Mouse (Mus musculus): ENCODE measurements around the gene Rnase13.

Rnase13 gene

DNA sequence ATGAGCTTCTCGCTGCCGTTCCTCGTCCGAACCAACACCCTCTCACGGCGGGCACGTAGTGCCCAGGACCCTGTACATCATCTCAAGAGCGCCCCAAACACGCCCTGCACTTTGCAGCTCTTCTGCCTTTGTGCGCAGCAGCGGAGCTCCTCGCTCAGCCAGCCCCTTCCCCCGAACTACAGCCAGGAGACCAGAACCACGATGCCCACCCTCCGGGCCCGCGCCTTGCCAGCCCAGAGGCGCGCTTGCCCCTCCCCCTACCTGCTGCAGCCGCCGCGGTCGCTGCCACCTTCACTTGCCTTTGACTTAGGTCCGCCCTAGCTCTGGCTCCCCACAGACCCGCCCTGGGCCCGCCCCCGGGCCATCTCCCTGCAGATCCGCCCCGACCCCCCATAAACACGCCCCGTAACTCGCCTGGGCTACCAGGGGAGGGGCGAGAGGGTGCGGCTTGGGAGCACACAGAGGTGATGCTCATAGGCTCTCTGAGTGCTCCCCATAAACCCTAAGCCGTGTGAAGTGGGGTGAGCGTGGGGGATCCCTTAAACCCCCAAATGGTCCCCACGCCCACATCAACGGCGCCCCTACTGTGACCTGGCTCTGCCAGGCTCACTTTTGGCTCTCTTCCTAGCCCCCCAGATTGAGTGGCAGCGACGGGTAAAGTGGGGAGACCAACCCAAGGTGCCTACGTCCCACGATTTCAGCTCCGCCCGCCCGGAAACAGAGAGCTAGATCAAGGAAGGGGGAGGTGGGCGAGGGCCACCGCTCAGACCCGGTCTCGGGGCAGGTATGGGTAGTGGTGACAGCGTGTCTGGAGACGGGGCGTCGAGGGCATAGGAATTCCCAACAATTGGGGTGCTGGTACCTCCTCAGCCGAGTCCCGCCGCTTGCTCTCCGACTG lies 9.3 kb downstream of the Rnase13 start:
- peak; percentile 78 to 82 for DNase-seq

DNA sequence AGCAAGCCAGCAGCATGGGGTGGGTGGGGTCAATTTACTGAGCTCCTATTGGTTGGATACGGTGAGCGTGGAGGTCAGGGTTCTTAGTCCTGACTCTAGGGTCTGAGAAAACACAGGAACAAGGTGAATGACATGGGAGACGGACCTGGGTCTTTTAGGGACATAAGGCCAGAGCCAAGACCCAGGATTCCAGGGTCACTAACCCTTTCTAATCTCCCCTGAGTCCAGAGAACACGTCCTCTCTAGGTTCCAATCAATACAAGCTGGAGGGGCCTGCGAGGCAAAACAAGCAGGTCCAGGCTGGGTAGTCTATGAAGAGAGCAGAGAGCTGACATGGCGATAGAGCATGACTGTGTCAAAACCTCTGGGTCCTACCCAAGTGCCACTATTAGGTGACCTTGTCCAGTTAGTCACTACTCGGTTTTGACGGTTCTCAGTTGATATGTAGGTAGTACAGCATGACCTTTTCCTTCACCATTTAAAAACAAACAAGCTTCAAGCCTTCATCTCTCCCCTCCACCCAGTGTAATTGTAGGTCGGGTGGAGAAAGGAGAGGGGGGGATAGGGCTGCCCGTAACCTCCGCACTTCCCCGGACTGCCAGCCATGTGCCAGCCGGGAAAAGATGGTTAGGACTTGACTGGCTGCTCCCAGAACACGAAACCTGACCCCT lies 10.0 kb downstream of the Rnase13 start:
- DNase-seq = no peak

DNA sequence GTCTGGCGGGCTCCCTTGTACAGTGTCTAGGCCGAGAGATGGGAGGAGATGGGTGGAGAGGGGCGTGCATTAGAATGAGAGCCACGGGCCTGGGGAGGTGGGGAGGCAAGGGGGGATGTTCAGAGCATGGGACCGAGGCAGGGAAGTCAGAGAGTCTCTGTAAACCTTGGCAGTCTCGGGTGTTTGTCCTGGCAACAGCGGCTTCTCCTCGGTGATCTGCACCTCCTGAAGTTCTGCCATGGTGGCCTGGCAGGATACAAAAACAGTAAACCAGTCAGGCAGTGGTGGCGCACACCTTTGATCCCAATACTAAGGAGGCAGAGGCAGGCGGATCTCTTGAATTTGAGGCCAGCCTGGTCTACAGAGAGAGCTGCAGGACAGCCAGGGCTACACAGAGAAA lies 11.3 kb downstream of the Rnase13 start:
- DNase-seq = no peak

DNA sequence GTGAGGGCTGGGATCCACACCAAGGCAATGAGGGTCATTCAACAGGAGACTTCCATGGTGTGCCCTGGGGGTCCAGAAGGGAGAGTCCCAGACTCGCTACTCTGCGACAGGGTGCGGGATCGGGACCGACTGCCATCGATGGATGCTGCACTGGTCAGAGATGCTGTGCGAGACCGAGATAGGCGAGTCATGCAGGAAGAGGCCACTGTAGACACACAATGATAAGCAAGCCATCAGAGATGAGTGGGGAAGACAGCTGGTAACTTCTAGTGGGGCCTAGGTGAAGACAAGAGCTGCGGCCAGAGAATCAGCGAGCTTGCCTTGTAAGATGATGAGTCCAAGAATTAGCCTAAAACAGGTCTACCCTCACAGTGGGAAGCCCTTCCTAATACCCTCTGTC lies 16.5 kb downstream of the Rnase13 start:
- DNase-seq = no peak

DNA sequence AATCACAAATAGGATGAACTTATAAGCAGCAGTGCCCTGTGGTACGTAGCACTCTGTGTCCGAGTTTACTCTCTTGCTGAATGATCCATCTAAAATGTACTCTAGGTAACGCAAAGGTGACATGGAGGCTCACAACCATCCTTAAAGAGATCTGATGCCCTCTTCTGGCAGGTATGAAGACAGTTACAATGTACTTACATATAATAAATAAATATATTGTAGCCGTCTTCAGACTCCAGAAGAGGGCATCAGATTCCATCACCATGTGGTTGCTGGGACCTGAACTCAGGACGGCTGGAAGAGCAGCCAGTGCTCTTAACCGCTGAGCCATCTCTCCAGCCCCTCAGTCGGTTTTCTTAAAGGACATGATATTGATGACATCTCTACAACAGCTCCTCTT lies 17.9 kb downstream of the Rnase13 start:
- peak in 1 of 2 experiments; percentile 25 for DNase-seq

DNA sequence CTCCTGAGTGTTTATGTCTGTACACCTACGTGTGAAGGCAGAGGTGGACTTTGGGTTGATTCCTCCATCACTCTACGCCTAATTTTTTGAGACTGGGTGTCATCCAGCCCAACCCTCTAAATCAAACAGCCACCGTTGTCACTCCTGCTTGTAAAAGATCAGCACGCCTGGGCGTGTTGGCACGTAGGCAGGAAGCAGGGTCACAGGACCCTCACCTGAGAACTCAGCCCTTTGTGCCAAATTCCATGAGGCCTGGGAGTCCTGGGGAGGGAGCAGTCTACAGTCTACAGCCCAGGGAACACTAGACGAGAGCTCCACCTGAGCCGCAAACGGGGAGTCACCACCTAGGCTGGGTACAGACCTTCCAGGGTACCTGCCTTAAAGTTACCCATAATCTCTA lies 18.8 kb downstream of the Rnase13 start:
- no peak for DNase-seq

DNA sequence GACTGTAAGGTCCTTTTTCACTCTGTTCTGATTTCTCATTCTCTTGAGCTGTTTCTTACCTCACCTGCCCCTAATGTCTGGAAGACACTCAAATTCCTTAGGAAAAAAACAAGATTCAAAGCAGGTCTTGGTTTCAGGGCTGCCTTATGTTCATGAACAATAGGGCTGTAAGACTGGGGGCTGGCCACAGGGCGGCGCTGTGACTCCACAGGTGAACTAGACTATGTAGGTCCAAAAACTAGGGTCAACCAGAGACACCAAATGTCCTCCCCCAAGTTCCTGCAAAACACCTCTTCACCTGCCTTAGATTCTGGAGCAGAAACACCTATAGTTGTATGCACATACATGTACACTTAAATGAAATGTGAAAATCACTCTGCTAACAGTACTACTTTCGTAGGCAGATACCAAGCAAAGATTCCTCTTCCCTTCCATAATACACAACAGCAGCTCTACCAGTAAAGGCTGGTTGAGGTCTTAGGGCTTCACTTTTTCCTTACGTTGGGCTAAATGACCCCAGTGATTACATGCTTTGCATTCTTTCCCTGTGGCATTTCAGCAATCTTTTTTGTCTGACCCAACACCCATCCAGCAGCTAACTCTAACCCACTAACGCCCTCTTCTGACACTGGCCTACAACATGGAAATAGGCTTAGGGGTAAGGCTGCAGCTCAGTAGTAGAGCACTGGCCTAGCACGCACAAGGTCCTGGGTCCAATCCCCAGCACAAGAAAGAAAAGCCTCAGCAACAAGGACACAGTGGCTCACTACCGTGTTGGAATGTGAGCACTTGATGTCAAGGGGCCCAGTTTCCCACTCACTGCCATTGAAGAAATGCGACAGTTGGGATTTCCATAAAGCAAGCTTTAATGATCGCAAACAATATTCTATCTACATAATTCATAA lies 19.5 kb downstream of the Rnase13 start:
- peak; percentile 93 to 95 for DNase-seq

DNA sequence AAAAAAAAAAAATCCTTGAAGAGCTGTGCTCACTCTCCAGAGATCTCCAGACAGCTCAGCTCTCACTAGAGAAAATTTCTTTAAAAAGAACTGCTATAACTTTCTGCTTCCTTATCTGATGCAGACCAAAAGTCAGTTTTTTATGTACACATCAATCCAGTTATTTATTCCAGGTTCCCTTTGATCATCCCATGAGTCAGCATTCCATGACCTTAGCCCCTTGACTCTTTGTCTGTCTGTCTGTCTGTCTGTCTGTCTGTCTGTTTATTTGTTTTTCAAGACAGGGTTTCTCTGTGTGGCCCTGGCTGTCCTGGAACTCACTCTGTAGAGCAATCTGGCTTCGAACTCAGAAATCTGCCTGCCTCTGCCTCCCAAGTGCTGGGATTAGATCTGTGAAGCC lies 23.2 kb downstream of the Rnase13 start:
- no peak for DNase-seq

DNA sequence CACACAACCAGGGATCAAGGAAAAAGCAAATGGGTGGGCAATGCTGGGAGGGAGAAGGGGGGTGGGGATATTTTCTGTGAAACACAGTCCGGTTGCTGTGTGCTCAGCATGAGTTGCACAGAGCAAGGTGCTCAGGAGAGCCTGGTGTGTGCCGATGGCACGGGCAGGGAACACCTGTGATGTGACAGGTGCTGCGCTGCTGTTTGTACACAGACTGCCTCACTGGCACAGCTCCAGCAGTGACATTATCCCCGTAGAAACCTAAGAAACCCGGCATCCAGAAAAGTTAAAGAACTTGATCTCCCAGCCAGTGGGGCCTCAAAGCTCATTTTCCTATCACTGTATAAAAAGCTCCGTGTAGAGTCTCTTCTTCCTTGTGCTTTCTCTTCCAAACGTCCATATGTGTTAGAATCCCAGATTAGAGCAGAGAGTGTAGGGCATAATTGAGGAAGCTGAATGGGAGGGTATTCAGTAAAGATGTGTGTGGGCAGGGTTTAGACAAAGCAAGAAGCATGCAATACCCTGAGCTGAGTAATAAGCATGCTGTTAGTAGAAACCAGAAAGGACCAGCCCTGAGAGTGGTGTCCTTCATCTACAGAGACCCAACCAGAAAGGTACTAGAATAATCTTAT lies 25.9 kb downstream of the Rnase13 start:
- DNase-seq = no peak

DNA sequence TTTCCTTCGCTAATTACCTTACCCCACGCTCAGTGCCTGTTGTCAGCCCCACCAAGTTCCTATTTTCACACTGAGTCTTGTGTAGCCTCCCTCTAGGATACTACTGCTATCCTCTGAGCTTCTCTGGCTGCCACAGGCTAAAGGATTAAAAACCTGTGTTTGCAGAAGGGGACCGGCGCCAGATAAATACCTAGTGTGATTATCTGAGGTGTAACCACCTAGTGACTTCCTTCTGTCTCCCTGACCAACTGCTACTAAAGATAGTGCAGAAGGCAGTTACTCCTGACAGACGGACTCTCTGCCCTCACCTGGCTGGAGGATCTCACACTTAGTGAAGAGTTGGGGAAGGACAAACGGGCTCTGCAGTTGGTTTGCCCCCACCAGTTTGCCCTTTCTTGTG lies 26.6 kb downstream of the Rnase13 start:
- peak; percentile 42 to 43 for DNase-seq

DNA sequence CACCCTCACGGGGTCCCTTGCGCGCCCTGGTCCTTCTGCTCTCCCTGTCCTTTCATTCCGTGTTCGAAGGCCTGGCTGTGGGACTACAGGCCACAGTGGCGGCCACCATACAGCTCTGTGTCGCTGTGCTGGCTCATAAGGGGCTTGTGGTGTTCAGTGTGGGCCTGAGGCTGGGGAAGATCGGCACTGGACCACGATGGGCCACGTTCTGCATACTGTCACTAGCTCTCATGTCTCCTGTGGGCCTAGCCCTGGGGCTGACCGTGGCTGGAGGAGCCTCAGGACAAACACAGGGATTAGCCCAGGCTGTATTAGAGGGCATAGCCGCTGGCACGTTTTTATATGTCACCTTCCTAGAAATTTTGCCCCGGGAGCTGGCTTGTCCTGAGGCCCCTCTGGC lies 27.5 kb downstream of the Rnase13 start:
- no peak for DNase-seq

DNA sequence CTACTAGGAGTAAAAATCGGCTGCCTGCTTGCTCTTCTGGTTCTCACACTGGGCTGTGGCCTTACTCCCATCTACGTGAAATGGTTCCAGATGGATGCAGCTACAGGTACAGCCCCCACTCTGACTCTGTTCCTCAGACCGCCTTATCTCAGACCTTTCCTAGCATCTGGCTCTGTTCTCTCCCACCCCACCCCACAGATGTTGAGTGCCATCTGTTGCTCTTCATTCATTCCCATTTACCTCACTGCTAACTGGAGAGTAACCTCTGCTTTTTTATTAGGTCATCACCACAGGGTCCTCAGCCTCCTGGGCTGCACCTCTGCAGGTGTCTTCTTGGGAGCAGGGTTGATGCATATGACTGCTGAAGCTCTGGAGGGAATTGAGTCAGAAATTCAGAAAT lies 28.8 kb downstream of the Rnase13 start:
- DNase-seq = no peak

DNA sequence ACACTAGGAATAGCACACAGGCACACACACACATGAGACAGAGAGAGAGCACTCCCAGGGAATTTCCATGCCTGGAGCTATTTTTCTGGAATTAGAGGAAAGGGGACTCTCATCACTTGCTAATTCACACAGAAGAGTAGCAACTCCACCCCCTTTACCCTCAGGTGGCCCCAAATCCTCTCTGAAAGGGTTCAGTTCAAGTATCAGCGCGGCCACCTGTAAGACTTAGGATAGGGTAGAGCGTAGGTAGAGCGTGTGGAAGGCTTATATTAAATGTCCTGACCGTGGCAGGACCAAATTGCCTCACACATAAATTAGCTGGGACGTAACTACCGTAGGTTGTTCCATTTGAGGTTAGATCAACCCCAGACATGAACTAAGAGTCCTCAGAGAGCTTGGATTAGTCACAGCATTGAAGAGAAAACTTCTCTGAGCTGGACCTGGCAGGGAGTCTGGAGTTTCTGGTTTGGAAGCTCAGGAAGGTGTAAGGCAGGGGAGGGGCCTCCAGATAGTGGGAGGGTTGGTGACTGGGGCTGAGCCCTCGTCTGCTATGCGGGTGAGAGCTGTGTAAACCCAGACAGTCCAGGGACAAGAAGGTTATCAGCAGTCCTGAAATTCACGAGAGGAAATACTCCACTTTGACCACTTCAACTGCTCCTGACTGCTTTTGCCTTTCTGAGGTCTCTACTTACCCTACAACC lies 29.3 kb downstream of the Rnase13 start:
- DNase-seq = no peak

DNA sequence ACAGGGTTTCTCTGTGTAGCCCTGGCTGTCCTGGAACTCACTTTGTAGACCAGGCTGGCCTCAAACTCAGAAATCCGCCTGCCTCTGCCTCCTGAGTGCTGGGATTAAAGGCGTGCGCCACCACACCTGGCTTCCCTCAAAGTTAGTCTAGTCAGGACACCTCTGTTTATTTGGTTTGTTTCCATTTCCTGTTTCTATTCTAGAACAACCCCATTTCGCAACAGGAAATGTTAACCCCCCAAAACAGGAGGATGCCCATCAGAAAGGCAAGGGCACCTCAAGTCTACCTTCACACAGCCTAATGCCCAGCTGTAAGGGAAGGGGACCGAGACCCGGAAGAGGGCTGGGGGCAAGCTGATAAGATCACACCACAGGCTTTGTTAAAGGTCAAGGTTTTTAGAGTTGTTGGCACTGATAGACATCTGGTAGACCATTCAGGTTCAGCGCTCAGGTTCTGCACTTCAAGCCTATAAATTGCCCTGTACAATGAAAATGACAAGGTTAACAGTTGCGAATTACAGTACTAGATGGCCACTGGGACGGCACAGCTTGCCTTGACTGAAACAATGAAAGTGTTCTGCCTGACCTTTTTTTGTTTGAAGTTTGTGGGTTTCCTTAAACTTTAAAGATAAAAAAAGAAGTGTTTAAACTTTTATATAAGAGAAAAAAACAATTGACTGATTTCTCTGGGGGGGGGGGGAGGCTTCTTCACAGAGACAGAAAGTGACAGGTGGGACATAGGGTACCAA lies 30.2 kb downstream of the Rnase13 start, which contains the start of gene Slc39a2:
Gene Slc39a2 (plus strand): TSS at position 699 of the 749 bp plus-strand sequence.
- DNase-seq = no peak

DNA sequence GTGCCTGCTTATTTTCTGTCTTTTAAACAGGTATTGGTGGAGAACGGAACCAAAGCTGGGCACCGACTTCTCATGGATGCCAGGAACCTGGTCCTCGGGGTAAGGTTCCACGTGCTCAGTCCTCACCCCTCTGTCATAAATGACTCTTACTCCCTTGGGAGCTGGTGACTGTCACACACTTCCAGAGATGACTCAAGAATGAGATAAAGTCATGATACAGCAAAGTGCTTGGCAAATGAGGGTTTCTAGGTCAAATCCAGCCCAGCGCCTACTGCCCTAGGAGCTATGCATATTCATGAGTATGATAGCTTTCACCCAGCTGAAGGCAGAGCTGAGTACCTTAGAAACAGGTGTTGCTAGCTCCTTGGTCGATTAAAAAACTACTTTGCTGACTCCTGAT lies 32.7 kb downstream of the Rnase13 start:
- no peak for DNase-seq

DNA sequence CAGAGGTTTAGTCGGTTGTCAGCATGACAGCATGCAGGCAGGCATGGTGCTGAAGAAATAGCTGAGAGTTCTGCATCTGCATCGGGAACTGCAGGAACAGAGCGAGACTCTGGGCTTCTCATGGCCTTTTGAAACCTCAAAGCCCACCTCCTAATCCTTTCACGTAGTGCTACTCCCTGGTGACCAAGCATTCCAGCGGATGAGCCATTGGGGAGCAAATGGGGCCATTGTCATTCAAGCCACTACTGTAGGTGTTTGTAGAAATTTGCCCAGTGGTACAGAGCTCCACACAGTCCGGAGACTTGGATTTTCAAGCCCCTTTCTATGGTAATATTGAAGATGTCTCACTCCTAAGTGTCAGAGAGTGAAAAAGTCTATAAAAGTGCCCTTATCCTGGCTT lies 36.5 kb downstream of the Rnase13 start:
- DNase-seq = no peak

DNA sequence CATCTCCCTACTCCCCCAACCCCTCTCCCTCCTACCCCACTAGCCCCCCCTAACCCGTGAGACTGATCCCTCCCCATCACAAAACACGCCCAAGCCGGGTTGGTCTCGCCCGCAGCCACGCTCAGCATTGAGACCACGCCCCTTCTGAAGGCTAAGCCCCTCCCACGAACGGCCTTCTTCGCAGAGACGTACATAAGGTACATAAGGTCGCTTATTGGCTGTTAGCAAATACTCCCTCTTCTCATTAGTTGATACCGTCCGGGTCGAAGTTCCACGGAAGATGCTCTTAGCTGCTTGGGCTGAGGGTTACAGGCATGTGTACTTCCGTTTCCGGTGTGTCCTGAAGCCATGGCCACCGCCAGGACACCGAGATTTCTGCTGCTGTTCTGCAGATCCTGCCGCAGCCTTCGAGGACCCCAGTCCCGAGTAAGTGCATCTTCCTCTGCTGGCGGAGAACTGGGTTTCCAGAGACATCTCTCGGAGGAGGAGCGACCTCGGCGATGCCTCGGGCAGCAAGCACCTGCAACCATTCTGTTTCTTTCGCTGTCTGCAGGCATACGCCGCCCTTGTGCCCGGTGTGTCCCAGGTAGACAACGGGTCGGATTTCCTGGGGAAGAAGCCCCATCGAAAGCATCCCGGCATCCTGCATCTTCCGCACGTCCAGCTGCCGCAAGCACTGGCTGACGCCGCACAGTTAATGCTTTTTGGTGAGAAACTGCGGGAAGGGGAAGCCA lies 37.8 kb downstream of the Rnase13 start, which contains the start of gene Mettl17:
Gene Mettl17 (plus strand): TSS at position 245 of the 734 bp plus-strand sequence.
- peak; percentile 98 for DNase-seq

DNA sequence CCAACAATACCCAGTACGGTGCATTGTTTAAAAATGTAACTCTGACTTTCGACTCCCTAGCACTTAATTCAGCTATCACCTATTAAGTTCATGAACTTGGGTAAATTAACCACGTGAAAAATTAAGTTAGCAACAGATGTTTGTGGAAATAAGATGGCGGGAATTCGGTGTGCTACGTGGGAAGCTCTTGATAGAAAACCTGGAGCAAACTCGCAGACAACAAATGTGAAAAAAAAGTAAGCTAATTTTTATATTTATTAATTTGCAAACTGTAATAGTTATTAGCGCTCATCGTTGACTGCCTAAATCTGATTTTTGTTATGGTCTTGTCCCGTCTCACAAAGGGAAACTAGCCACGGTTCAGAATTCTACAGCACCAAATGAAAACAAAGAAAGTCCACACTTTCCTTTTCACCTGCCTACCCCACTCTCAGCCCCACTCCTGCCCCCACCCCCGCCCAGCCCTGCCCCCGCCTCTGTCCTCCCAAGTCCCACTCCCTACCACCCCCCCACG lies 38.5 kb downstream of the Rnase13 start:
- no peak for DNase-seq

DNA sequence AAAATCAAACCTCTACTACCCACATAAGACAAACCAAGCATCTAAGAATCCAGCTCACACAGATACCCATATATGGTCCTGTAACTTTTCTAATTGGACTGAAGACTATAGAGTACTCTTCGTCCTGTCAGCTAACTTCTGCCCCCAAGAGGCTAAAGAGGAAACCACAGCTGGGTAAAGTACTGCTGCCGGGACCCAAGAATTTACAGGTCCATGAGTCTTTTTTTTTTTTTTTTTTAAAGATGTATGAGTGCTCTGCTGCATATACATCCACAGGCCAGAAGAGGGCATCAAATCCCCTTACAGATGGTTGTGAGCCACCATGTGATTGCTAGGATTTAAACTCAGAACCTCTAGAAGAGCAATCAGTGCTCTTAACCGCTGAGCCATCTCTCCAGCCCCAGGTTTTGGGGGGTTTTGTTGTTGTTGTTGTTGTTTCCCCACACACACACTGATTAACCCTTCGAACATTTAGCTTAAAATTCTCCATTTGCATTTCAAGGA lies 39.0 kb downstream of the Rnase13 start:
- DNase-seq = peak; percentile 74 to 81

DNA sequence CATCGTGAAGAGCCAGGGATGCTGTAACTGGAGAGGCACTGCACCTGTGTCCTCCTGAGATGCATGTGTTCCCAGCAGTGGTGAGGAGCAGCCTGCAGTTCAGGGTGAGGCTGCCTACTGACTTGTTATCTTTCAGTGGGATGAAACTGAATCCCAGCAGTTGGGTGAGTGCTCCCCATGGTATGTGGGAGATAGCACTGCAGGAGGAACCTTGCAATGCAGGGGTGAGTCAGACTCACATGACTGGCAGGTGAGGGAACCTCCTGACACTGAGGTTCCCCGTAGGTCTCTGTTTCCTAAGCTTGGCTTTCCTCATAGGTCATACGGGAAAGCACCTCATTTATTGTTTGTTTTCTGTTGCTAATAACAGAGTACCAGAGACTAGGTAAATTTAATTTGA lies 45.1 kb downstream of the Rnase13 start:
- DNase-seq = no peak
